Mouse (Mus musculus) right cerebral cortex, postnatal 25 days (tissue): Measurements from ENCODE around the gene Ube2c.

Experiments used
- DNase-seq: peaks from one replicate; pipeline ENCODE4 v3.0.0; 2022

Ube2c gene

GRCm38 (mm10) chr2:164762593-164762992, 7.1 kb upstream of the Ube2c start:
- no peak for DNase-seq

GRCm38 (mm10) chr2:164765841-164766240, 3.9 kb upstream of the Ube2c start:
- DNase-seq, result no peak

- DNase-seq, result no peak
These were observed 1.7 kb upstream of the Ube2c start for GRCm38 (mm10) chr2:164767812-164768540.

GRCm38 (mm10) chr2:164770279-164770678, 581 bp downstream of the Ube2c start:
- no peak for DNase-seq

GRCm38 (mm10) chr2:164771123-164771522, 1.4 kb downstream of the Ube2c start:
- no peak for DNase-seq

- no peak for DNase-seq
These were observed 3.7 kb downstream of the Ube2c start for GRCm38 (mm10) chr2:164773229-164773988.

- no peak for DNase-seq
These were observed 4.3 kb downstream of the Ube2c start for GRCm38 (mm10) chr2:164773989-164774364.

- no peak for DNase-seq
These were observed 6.4 kb downstream of the Ube2c start for GRCm38 (mm10) chr2:164776130-164776529.

- no peak for DNase-seq
These were observed 7.1 kb downstream of the Ube2c start for GRCm38 (mm10) chr2:164776801-164777200.

- DNase-seq, result no peak
These were observed 7.7 kb downstream of the Ube2c start for GRCm38 (mm10) chr2:164777246-164778014.

GRCm38 (mm10) chr2:164778015-164778287, 8.3 kb downstream of the Ube2c start:
- DNase-seq, result no peak

GRCm38 (mm10) chr2:164778809-164779208, 9.1 kb downstream of the Ube2c start:
- no peak for DNase-seq

GRCm38 (mm10) chr2:164779481-164780086, 9.9 kb downstream of the Ube2c start, which contains the start of gene Tnnc2:
Gene Tnnc2 (minus strand): TSS chr2:164779967.
- no peak for DNase-seq

- no peak for DNase-seq
These were observed 12.2 kb downstream of the Ube2c start for GRCm38 (mm10) chr2:164781876-164782275.

- no peak for DNase-seq
These were observed 14.4 kb downstream of the Ube2c start for GRCm38 (mm10) chr2:164783926-164784581.

GRCm38 (mm10) chr2:164784869-164785420, 15.2 kb downstream of the Ube2c start:
- no peak for DNase-seq

GRCm38 (mm10) chr2:164785481-164786387, 16.0 kb downstream of the Ube2c start, which contains the start of gene Snx21:
Gene Snx21 (plus strand): TSS chr2:164785823.
- DNase-seq, result peak; percentile 87

GRCm38 (mm10) chr2:164786388-164786885, 16.7 kb downstream of the Ube2c start:
- DNase-seq, result no peak

GRCm38 (mm10) chr2:164787032-164787431, 17.3 kb downstream of the Ube2c start:
- no peak for DNase-seq

GRCm38 (mm10) chr2:164787779-164788178, 18.1 kb downstream of the Ube2c start:
- no peak for DNase-seq

GRCm38 (mm10) chr2:164788411-164788810, 18.7 kb downstream of the Ube2c start:
- no peak for DNase-seq
